Mouse (Mus musculus) left cerebral cortex, adult 18-20 months (tissue): ENCODE results near the gene Snd1. TPM values are rescaled to one million over a fixed set of nuclear protein-coding genes. Genes with fewer than 3 reads are reported as not detected.
"Not testable (repeated sequence)": the region's sequence is repeated elsewhere in the genome, so short reads cannot be mapped to it uniquely, and the experiment has no call there.

ENCODE experiments used
- DNase-seq, 2 experiments: peaks; one replicate each; pipeline ENCODE4 v3.0.0; 2021 to 2022; ENCODE audit warnings: low spot score in 2 of 2, mixed read lengths in 1 of 2
- total RNA-seq, 2 experiments: library from RNA; stranded (reverse); gene quantifications; 2 replicates each; pipeline ENCODE4 v1.2.3; 2021

Snd1 gene
- total RNA-seq, 2 experiments from 2014 or later: 80.5 to 83.0 TPM

- no peak for DNase-seq
Observed at GRCm38 (mm10) chr6:28482711-28483315, 7.9 kb downstream of the Snd1 start.

- no peak for DNase-seq
Observed at GRCm38 (mm10) chr6:28486008-28486407, 11.1 kb downstream of the Snd1 start.

GRCm38 (mm10) chr6:28486471-28486870, 11.5 kb downstream of the Snd1 start:
- DNase-seq: no peak

GRCm38 (mm10) chr6:28486905-28487304, 12.0 kb downstream of the Snd1 start:
- DNase-seq: no peak

GRCm38 (mm10) chr6:28488204-28488851, 13.4 kb downstream of the Snd1 start:
- no peak for DNase-seq

GRCm38 (mm10) chr6:28490612-28491011, 15.7 kb downstream of the Snd1 start:
- no peak for DNase-seq

GRCm38 (mm10) chr6:28491198-28491597, 16.3 kb downstream of the Snd1 start:
- no peak for DNase-seq

- DNase-seq: no peak
Observed at GRCm38 (mm10) chr6:28497837-28498236, 22.9 kb downstream of the Snd1 start.

GRCm38 (mm10) chr6:28502576-28502975, 27.6 kb downstream of the Snd1 start:
- DNase-seq: no peak

GRCm38 (mm10) chr6:28503148-28503547, 28.2 kb downstream of the Snd1 start:
- DNase-seq: no peak

GRCm38 (mm10) chr6:28504611-28505010, 29.7 kb downstream of the Snd1 start:
- no peak for DNase-seq

- no peak for DNase-seq
Observed at GRCm38 (mm10) chr6:28507759-28508158, 32.8 kb downstream of the Snd1 start.

- no peak for DNase-seq
Observed at GRCm38 (mm10) chr6:28514195-28514594, 39.3 kb downstream of the Snd1 start.

GRCm38 (mm10) chr6:28514830-28515350, 40.0 kb downstream of the Snd1 start:
- DNase-seq: no peak

- DNase-seq: no peak
Observed at GRCm38 (mm10) chr6:28516618-28517017, 41.7 kb downstream of the Snd1 start.

GRCm38 (mm10) chr6:28517050-28517449, 42.1 kb downstream of the Snd1 start:
- no peak for DNase-seq

GRCm38 (mm10) chr6:28519426-28519825, 44.5 kb downstream of the Snd1 start:
- no peak for DNase-seq

- DNase-seq: not testable (repeated sequence)
Observed at GRCm38 (mm10) chr6:28520787-28521186, 45.8 kb downstream of the Snd1 start.

- DNase-seq: no peak
Observed at GRCm38 (mm10) chr6:28521416-28521815, 46.5 kb downstream of the Snd1 start.

- DNase-seq: no peak
Observed at GRCm38 (mm10) chr6:28525589-28525988, 50.6 kb downstream of the Snd1 start.

GRCm38 (mm10) chr6:28527459-28527858, 52.5 kb downstream of the Snd1 start:
- no peak for DNase-seq

GRCm38 (mm10) chr6:28528208-28528607, 53.3 kb downstream of the Snd1 start:
- DNase-seq: no peak

- DNase-seq: no peak
Observed at GRCm38 (mm10) chr6:28536464-28536863, 61.5 kb downstream of the Snd1 start.
